Mouse (Mus musculus) cerebellum, adult 11 months (tissue): ENCODE data around the gene Eif2b4.

Source experiments
- DNase-seq: peaks from one replicate; pipeline ENCODE4 v3.0.0; 2022

The Eif2b4 gene

GRCm38 (mm10) chr5:31199321-31199892 is 6.2 kb upstream of the Eif2b4 start:
- no peak for DNase-seq

- DNase-seq, result no peak
Measured at GRCm38 (mm10) chr5:31198616-31199320, 5.5 kb upstream of the Eif2b4 start.

GRCm38 (mm10) chr5:31198170-31198569 is 4.9 kb upstream of the Eif2b4 start:
- DNase-seq, result no peak

GRCm38 (mm10) chr5:31197072-31197471 is 3.8 kb upstream of the Eif2b4 start:
- no peak for DNase-seq

GRCm38 (mm10) chr5:31196207-31196606 is 3.0 kb upstream of the Eif2b4 start:
- no peak for DNase-seq

- DNase-seq, result no peak
Measured at GRCm38 (mm10) chr5:31195671-31196070, 2.4 kb upstream of the Eif2b4 start.

- DNase-seq, result no peak
Measured at GRCm38 (mm10) chr5:31194486-31195485, 1.6 kb upstream of the Eif2b4 start.

- DNase-seq, result no peak
Measured at GRCm38 (mm10) chr5:31193631-31194281, 526 bp upstream of the Eif2b4 start.

- no peak for DNase-seq
Measured at GRCm38 (mm10) chr5:31192045-31192938, 938 bp downstream of the Eif2b4 start.

GRCm38 (mm10) chr5:31190201-31190600 is 3.0 kb downstream of the Eif2b4 start:
- no peak for DNase-seq

GRCm38 (mm10) chr5:31188223-31188840 is 4.9 kb downstream of the Eif2b4 start:
- DNase-seq, result no peak

- DNase-seq, result no peak
Measured at GRCm38 (mm10) chr5:31183678-31184077, 9.6 kb downstream of the Eif2b4 start.

GRCm38 (mm10) chr5:31181183-31181770 is 12.0 kb downstream of the Eif2b4 start:
- no peak for DNase-seq

GRCm38 (mm10) chr5:31179766-31180630 is 13.2 kb downstream of the Eif2b4 start, which contains the start of the genes Gm29609 and Gtf3c2:
Gene Gm29609 (minus strand): TSS chr5:31179911.
Gene Gtf3c2 (minus strand): TSS chr5:31180144.
- DNase-seq, result peak; percentile 96

GRCm38 (mm10) chr5:31179301-31179765 is 13.9 kb downstream of the Eif2b4 start:
- DNase-seq, result no peak

GRCm38 (mm10) chr5:31168630-31169029 is 24.6 kb downstream of the Eif2b4 start:
- no peak for DNase-seq

GRCm38 (mm10) chr5:31164878-31165277 is 28.4 kb downstream of the Eif2b4 start:
- no peak for DNase-seq

GRCm38 (mm10) chr5:31162462-31162861 is 30.8 kb downstream of the Eif2b4 start:
- DNase-seq, result no peak

- DNase-seq, result peak; percentile 77
Measured at GRCm38 (mm10) chr5:31154152-31154553, 39.1 kb downstream of the Eif2b4 start, which contains the start of gene Mpv17. Gene Mpv17 (minus strand): TSS chr5:31154251.
